Mouse (Mus musculus) skeletal muscle tissue, adult 2 months (tissue): ENCODE results near the gene Agap2.

Source experiments
- DNase-seq: peaks from one replicate; pipeline ENCODE4 v3.0.0-alpha.2; 2012; ENCODE audit warnings: low read depth, low spot score

Agap2 gene

DNA sequence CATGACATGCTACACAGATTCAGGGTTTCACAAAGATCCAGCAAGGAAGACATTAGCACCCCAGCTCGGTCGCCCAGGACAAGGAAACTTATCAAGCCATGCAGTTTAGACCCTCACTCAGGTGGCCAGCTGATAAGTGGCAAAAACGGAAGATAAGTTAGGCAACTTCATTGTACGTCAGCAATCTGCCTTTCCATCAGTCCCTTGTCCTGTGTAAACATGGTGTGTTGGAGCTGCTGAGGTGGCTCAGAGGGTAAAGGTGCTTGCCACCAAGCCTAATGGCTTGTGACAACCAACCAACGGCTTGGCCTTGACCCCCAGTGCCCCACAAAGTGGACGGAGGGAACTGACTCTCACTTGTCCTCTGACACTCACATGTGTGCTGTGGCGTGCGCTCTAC is 25.3 kb downstream of the Agap2 start:
- no peak for DNase-seq

DNA sequence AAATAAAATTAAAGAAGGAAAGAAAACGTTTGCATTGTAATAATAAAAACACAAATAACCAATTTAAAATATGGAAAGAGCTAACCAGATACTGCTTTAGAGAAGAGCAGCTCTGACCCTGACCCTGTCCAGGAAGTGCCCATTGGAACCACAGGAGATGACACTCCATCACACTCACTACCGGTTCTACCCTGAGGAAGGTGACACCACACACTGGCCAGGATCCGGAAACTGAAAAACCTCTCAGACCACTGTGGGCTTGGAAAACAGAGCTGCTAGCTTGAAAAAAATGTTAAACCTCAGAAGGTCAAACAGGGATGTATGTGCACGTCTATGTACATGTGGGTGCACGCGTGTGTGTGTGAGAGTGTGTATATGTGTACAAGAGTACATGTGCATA is 26.1 kb downstream of the Agap2 start:
- DNase-seq = no peak

DNA sequence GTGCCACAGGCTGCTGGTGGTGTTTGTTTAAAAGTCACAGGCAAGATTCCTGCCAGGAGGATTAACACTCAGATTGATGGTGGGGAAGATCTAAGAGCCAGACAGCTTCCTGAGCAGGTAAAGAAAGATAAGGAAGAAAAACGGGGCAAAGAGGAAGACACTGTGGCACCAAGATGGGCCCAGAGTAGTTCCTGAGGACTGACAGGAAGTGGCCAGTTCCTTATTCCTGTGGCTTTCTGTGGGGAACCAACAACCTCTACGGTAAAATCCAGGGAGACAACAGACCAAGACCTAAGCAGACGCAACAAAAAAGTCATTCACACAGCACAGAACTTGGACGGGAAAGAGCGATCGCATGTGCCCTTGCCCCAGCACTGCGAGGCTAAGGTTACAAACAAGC is 28.5 kb downstream of the Agap2 start:
- DNase-seq = no peak

DNA sequence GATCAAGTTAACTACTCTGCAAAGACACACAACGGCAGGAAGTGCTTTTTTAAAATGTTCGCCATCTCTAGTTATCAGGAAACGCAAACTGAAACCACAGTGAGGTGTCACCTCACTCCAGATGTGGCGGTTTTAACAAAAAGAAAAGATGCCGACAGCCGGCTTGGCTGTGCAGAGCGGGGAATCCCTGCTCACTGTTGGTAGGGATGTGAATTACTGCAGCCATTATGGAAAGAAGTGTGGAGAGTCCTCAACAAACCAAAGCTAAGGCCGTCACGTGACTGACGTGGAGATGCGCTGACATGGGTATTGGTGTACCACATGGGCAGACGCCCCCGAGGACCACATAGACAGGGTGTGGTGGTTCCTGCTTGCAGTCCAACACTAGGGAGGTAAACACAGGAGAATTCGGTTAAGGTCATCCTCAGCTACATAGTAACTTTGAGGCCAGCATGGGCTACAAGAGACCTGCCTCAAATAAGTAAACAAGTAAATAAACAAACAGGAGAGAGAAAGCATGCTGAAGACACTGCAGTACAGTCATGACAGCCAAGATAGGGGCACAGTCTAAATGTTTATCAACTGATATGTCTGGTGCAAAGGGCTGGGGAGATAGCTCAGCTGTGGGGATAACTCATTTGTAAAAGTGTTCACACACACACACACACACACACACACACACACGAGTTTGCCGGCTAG is 32.6 kb downstream of the Agap2 start:
- DNase-seq = no peak

DNA sequence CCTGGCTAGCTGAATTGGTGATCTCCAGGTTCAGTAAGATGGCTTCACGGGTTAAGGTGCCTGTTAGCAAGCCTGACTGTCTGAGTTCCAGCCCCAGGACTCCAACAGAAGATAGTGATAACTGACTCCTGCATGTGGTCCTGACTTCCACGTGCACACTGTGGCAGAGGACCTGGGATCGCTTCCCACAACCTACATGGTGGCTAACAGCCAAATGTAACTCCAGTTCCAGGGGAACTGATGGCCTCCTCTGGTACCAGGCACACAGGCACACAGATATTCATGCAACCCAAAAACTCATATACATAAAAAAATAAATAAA is 33.1 kb downstream of the Agap2 start:
- DNase-seq = no peak

DNA sequence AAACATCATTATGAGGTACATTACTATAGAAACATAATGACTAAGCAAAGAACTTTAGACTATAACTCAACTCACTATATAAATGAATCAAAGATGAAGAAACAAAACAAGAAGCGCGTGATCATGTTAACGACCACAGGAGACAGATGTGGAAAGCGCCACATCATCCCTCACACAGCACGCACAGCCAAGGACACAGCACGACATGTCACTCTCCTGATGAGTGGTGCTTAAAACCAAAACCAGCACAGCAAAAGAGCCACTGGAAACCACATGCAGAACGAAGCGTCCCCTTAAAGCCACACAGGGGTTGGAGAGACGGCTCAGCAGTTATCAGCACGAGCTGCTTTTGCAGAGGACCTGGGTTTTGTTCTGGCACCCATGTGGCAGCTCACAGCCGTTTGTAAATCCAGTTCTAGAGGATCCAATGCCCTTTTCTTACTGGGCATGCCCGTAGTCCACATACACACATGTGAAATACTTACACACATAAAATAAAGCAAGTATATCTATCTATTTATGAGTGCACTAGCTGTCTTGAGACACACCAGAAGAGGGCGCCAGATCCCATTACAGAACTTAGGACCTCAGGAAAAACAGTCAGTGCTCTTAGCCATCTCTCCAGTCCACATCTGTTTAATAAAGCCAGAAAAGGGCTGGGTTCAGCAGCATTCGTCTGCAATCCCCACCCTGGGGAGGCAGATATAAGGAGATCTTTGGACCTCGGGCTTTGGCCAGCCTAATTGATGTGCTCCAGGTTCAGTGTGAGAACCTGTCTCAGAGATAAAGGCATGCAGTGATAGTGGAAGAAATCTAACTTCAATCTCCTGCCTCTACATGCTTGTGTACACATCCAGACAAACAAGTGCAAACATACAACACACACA is 36.2 kb downstream of the Agap2 start:
- no peak for DNase-seq

DNA sequence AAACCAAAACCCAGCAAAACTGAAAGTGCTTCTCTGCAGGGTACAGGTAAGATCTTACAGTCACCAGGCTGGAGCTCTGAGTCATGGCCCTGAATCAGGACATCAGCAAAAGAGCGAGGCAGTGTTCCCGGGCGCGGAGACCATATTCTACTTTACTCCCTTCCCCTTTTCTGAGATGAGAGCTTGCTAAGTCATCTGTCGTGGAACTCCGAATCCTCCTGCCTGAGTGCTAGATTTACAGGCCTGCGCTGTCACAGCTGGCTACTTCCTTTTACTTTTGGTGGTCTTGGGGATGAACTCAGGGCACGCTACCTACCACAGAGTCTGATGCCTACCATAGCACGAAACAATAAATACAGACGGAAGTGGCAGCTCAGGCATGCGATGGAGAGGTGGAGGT is 39.3 kb downstream of the Agap2 start:
- DNase-seq = no peak

DNA sequence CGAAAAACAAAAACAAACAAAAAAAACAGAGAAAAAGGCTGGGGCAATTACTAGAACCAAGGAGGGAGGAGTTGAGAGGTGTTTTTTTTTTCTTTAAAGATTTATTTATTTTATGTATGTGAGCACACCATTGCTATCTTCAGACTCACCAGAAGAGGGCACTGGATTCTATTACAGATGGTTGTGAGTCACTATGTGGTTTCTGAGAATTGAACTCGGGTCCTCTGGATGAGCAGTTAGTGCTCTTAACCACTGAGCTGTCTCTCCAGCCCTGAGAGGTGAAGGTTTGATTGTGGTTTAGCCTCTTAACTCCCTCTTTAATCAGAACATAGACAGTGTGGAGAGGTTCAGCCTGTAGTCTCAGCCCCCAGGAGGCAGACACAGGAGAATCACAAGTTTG is 40.0 kb downstream of the Agap2 start:
- no peak for DNase-seq

DNA sequence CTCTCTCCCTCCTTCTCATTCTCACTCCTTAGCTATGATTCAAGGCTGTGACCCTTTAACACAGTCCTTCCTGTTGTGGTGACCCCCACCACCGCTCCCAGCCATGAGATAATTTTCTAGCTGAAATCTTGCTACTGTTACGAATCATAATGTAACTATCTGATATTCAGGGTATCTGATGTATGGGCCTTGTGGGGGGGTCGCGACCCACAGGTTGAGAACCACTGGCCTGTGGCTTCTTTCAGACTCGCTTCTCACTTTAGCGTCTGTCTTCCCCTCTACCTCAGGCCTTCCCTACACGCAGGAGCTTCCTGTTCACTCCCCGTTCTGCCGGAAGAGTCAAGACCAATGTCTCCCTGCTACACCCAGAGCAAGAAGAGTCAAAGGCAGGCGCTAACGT is 43.4 kb downstream of the Agap2 start:
- no peak for DNase-seq

DNA sequence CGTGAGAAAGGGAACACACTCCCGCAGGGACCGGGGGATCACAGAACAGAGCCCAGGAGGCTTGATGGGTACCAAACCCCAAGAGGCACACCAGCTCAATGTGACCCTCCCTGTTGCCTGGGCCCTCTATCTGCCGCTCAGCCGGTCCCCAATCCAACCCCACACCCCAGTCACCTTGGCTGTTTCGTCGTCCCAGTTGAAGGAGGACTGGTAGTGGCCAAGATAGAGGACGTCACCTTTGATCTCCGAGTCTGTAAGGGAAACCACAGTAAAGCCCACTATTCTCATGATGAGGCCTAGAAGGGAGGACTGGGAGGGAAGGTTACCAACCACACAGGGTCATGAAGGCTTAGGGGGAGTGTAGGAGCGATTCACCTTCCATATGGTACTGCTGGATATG is 44.1 kb downstream of the Agap2 start:
- DNase-seq = no peak

DNA sequence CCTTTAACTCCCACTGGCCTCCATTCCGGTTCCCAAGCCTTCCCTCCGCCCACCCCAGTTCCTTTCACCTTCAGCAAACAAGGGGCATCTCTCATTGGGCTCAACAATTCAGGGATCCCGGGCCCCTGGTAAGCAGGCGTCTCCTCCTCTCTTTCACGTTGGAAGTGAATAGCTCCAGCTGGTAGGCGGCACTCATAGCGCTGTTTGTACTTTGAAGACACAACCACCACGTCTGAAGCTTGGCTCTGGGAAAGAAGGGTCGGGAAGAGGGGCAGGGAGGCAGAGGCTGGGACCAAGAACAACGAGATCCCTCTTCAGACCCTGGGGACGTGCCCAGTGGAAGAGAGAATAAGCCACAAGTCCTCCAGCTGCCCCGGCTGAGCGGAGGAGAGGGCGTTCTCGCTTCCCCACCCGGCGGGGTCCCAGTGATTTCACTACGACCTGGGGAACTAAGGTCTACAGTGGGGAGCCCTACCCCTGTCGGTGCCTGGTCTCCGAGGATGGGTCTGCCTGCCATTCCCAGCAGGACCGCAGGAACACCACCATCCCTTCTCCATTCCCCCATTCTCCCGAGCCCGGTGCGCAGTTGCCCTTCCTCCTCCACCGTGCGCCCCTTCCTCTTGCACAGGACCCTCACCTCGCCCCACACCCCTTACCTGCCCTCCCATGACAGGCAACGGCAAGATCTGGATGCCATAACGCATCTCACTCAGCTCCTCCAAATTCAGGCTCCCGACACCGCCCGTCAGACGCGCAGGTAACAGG is 45.4 kb downstream of the Agap2 start:
- DNase-seq = no peak

DNA sequence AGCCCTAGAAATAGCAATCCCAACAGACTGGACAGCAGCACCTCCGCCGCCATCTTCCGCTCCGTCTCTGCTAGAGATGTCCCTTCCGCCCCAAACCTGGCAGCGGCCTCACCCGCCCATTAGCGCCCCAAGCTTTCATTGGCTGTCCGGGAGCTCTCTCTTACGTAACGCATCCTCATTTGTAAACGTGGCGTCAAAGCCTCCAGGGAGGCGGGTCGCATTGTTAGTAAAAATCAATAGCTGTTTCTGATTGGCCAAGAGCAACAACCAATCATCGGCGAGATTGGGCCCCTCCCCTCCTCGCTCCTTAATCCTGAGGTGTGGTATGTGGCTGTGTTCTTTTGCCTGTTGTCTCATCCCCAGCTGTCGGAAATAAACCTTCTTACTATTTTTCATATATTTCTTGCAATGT is 46.0 kb downstream of the Agap2 start, which contains the start of gene Os9:
TSS of gene Os9 (minus strand) at position 66 of the 412 bp plus-strand sequence.
- peak; percentile 97 for DNase-seq

DNA sequence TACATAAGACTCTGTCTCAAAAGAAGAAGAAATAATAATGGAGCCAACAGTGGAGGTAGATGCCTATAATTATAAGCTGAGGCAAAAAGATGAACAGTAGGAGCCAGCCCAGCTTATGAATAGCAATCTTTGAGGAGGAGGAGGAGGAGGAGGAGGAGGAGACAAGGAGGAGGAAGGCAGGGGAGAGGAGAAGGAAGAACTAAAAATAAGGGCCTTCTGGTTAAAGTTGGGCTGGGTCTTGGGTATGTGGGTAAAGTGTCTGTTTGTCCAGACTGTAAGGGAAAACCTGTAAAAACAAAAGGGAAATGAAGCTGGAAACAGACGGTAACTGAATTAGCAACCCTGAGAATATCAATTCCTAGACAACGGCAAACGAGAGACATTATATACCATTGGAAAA is 46.9 kb downstream of the Agap2 start:
- no peak for DNase-seq

DNA sequence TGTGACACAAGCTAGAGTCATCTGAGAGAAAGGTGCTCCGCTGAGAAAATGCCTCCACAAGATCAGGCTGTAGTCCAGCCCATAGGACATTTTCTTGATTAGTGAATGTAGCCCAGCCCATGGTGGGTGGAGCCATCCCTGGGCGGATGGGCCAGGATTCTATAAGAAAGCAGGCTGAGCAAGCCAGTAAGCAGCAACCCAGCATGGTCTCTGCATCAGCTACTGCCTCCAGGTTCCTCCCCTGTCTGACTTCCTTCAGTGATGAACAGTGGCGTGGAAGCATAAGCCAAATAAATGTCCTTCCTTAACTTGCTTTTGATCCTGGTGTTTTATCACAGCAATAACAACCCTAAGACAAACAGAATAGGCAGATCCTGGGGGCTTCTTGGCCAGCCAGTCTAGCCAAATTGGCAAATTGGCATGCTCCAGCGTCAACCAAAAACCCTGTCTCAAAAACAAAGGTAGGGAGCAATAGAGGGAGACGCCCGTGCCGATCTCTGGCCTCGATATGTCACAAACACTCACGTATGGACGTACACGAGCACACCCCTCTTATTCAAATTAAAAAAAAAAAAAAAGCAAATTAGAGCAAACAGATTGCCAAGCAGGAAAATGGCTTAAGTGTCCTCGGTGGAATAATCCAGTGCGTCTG is 47.8 kb downstream of the Agap2 start:
- DNase-seq = no peak

DNA sequence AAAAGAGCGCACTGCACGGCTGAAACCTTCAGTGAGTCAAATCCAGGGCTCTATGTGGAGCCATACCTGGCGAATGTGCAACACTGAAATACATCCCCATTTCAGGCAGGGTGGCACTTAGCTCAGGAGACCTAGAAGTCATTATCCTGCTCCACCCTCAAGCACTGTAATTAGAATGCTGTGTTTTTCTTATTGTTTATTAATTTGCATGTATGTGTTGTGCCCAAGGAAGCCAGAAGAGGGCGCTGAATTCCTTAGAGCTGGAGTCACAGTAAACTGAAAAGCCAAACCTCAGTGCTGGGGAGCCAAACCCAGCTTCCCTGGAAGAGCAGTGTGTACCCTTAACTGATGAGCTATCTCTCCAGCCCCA is 48.3 kb downstream of the Agap2 start:
- DNase-seq = peak; percentile 50

DNA sequence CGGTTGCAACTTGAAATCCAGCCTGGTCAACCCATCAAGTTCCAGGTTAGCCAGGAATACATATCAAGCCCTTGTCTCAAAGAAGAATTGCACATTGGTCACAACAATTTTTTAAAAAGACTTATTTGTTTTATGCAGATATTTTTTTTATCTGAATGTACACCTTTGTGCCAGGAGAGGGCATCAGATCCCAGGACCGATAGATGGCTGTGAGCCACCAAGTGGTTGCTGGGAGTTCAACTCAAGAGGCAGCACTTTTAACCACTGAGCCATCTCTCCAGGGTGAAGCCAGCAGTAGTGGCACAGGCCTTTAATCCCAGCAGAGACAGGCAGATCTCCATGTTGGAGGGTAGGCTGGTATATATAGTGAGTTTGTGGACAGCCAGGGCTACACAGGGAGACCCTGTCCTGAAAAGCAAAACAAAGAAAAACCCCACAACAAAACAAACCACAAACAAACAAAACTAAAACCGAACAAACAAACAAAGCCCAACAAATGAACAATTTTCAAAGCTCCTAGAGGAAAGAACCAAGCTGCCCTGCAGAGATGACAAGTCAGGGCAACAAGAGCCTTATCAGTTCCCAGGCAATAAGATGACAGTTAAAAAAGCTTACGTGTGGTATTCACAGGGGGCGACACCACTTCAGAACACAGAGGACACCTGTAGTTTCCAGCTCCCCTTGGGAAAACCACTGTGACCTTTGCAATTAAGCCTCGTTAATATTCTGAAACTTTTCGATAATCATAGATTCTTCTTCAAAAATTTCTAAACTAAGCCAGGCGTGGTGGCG is 50.3 kb downstream of the Agap2 start:
- DNase-seq = no peak

DNA sequence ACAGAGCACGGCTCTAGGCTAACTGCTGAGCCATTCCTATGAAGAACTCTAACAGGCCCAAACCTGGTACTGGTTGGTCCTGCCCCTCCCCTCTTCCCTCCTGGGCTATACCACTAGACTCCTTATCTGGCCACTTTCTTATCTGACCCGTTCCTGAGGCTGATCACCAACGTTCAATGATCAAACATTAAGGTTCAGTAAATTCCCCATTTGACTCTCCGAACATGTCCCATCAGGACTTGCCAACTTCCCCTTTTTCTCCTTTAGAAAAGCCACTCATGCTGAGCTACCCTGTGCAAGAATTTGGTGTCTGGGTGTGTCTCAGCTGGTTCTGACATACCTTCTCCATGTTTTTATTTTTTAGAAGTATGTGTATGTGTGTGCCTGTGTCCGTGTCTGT is 51.5 kb downstream of the Agap2 start:
- DNase-seq = no peak

DNA sequence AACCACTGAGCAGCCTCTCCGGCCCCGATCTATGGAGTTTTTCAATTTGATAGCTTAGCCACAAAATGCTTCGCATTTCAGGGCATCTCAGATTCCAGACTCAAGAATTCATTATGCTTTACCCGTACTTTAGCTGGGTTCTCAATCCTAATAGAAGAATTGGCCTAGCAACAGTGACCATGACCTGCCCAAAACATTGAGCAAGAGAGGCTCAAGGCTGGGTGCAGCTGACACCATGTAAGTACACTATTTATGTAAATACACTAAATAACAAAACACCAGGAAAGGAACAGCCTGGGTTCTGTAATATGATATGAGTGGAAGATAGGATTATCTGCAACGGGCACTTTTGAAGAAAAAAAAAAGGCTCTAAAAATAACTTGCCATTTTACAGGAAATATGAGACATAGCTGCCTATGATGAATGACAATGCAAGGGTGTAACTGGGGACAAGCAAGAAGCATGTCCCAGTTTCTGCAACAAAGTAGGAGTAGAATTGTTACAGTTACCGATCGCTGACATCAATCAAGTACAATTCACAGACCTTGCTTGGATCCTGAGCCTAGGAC is 52.7 kb downstream of the Agap2 start:
- DNase-seq = no peak

DNA sequence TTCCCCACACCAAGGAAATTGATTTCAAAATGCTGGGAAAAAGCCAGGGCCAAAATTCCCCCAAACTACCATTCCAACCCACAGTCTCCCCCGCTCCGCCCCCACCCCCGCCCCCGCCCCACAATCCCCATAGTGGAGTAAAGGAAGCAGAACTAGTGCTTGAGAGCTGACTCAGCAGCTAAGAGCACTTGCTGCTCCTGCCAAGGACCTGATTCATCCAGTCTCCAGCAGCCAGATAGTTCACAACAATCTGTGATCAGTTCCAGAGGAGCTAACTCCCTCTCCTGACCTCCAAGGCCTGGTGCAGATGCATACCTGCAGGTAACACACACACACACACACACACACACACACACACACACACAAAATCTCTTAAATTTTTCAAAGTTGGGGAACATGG is 54.3 kb downstream of the Agap2 start:
- no peak for DNase-seq

DNA sequence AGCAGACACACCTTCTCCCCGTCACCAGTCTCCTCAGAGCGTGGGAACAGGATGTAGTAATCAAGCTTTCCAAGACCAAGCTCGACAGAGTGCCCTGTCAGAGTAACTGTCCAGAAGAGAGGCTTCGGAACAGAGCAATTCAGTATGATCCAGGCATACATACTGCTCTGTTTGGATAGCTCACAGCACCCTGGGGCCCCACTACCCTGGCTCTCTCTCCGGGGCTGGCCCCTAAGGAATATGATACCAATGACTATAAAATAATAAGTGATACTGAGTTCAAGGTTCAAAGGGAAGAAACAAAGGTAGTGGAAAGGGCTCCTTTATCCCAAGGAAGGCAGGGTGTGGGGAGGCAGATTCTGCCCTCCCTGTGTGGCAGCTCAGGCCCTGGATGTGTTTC is 57.4 kb downstream of the Agap2 start:
- DNase-seq = no peak
